Mouse (Mus musculus): Measurements from ENCODE around the gene Ankmy2.

Ankmy2 gene

GRCm38 (mm10) chr12:36156637-36157303 is at the start of gene Ankmy2:
Gene Ankmy2 (plus strand): TSS chr12:36157114.
- DNase-seq (ENCODE audit: low spot score in 2 of 2) = peak; percentile 86 to 92

- no peak for DNase-seq (ENCODE audit: low spot score in 2 of 2)
These were observed 48.5 kb upstream of the Ankmy2 start for GRCm38 (mm10) chr12:36108442-36108841.

GRCm38 (mm10) chr12:36110457-36110856 is 46.5 kb upstream of the Ankmy2 start:
- DNase-seq (ENCODE audit: low spot score in 2 of 2) = no peak

GRCm38 (mm10) chr12:36111110-36111509 is 45.8 kb upstream of the Ankmy2 start:
- no peak for DNase-seq (ENCODE audit: low spot score in 2 of 2)

- peak in 1 of 2 experiments; percentile 29 for DNase-seq (ENCODE audit: low spot score in 2 of 2)
These were observed 44.8 kb upstream of the Ankmy2 start for GRCm38 (mm10) chr12:36112081-36112480.

- DNase-seq (ENCODE audit: low spot score in 2 of 2) = no peak
These were observed 39.8 kb upstream of the Ankmy2 start for GRCm38 (mm10) chr12:36117161-36117560.

DNA sequence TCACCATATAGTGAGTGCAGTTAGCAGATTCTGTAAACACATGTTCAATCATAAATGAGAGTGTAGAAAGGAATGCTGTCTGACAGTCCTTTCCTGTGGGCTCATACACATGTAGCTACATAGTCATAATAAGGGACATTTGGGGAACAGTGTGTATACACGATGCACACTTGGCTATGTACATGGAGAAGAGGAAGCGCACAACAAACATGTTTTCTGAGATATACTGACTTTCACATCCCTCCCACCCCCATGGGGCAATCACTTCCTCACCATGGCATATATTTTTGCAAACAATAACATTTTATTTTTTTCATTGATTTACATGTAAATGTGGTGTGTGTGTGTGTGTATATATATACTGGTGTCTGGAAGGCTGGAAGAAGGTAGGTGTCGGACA is 37.7 kb upstream of the Ankmy2 start:
- no peak for DNase-seq (ENCODE audit: low spot score in 2 of 2)

- no peak for DNase-seq (ENCODE audit: low spot score in 2 of 2)
These were observed 30.9 kb upstream of the Ankmy2 start for GRCm38 (mm10) chr12:36126049-36126448.

GRCm38 (mm10) chr12:36129826-36130225 is 27.1 kb upstream of the Ankmy2 start:
- no peak for DNase-seq (ENCODE audit: low spot score in 2 of 2)

- DNase-seq (ENCODE audit: low spot score in 2 of 2) = no peak
These were observed 24.7 kb upstream of the Ankmy2 start for GRCm38 (mm10) chr12:36132254-36132653.

- no peak for DNase-seq (ENCODE audit: low spot score in 2 of 2)
These were observed 24.2 kb upstream of the Ankmy2 start for GRCm38 (mm10) chr12:36132668-36133067.

GRCm38 (mm10) chr12:36133547-36133946 is 23.4 kb upstream of the Ankmy2 start:
- DNase-seq (ENCODE audit: low spot score in 2 of 2) = no peak

- no peak for DNase-seq (ENCODE audit: low spot score in 2 of 2)
These were observed 22.8 kb upstream of the Ankmy2 start for GRCm38 (mm10) chr12:36134111-36134510.

DNA sequence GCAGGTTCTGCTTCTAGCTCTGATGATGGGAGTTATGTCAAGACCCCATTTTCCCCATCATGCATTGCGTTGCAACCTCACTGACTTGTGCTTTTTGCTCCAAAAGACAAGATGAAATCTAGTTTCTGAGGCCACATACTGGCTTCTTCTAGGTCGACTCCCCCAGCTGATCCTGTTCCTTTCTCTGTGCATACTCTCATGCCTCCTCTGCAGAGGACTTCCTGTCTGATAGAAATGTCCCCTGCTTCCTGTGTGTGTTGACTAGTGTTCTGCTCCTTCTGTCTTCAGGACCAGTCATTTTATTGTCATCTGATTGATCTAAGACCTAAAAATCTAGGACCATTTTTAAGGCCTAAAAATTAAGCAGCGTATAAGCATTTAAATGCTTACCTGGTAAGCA is 21.5 kb upstream of the Ankmy2 start:
- DNase-seq (ENCODE audit: low spot score in 2 of 2) = no peak

GRCm38 (mm10) chr12:36136285-36136684 is 20.6 kb upstream of the Ankmy2 start:
- no peak for DNase-seq (ENCODE audit: low spot score in 2 of 2)

- DNase-seq (ENCODE audit: low spot score in 2 of 2) = peak; percentile 34 to 42
These were observed 19.7 kb upstream of the Ankmy2 start for GRCm38 (mm10) chr12:36137192-36137591.

DNA sequence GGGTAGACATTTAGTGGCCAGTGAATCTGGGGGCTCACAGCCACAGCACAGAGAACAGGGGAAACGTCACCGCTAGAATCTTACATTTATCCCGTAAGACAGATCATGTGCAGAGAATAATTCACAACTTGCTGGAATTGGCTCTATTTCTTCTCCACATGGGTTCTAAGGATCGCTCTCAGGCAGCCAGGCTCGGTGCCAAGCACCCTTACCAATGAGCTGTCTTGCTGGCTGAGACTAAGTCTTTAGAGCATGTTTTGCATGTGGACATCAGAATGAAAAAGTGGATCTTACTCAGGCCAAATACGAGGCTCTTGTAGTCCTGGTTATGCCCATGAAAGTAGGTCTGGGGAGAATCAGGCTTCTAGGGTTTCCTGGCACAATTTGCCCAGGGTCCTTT is 16.5 kb upstream of the Ankmy2 start:
- no peak for DNase-seq (ENCODE audit: low spot score in 2 of 2)

GRCm38 (mm10) chr12:36146230-36147011 is 10.5 kb upstream of the Ankmy2 start:
- no peak for DNase-seq (ENCODE audit: low spot score in 2 of 2)

- peak; percentile 20 to 57 for DNase-seq (ENCODE audit: low spot score in 2 of 2)
These were observed 6.6 kb upstream of the Ankmy2 start for GRCm38 (mm10) chr12:36150265-36150664.

DNA sequence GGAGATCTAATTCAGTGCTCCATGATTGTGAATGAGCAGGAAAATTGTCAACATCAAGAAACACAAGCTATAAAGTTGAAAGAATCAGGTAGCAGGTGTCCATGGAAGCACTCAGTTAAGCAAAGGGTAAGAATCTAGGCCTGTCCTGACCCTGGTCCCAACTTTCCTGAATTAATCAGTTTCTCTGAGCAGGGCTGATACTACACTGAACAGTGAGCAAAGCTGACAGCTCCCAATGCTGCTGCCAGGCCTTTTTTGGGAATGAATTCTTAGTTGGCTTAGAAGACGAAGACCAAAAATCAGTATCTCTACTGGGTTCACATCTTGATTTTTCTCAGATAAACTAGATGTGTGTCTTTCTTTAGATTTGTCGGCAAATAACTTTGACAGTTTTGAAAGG is 6.2 kb upstream of the Ankmy2 start:
- DNase-seq (ENCODE audit: low spot score in 2 of 2) = no peak

GRCm38 (mm10) chr12:36155141-36155641 is 1.7 kb upstream of the Ankmy2 start:
- peak in 1 of 2 experiments; percentile 39 for DNase-seq (ENCODE audit: low spot score in 2 of 2)

DNA sequence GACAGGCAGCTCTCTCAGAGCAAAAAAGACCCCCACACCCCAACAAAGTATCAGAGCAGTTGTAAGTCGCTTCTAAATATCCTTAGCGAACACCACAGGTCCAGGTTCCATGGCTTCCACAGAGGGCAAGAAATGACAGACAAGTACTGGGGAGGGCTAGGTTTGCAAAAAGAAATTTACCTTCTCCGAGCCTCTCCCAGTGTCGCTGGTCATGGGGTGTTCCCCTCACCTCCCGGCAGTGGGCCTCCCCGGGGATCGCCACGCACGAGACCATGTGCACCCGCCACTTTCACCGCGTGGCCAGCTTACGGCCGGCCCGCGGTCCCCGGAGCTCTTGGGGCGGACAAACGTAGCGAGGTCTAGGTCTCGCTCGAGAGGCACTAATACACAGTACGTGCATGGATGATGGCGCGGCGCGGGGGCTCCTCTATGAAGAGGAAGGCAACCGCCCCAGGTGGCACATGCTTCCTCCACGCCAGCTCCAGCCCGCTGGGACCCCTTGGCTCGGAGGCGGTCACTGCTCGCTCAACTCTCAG is 745 bp upstream of the Ankmy2 start:
- DNase-seq (ENCODE audit: low spot score in 2 of 2) = peak in 1 of 2 experiments; percentile 19

- DNase-seq (ENCODE audit: low spot score in 2 of 2) = no peak
These were observed 357 bp downstream of the Ankmy2 start for GRCm38 (mm10) chr12:36157304-36157637.

Data from heart, adult 9 months (tissue).